8 mouse cellular contexts compared by ENCODE assay signal in the genomic region with DNA sequence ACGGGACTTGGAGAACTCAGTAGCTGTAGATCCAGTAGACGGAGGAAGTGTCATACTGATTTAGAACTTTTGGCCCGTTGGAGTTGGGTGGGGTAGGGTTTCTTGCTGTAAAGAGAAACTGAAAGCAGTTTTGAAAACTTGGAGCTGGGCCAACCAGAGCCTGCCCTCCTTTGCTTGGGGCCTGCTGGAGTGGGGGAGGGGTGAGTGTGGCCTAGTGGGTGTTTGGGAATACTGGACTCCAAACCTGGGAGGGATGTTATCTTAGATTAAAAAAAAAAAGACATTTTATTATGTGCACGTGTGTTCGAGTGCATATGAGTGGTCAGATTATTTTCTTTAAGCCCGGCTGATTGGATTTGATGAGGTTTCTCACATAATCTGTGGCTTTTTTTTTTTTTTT. TPM values are rescaled to one million over a fixed set of nuclear protein-coding genes. Genes with fewer than 3 reads are reported as not detected.
DNase-seq lines count a peak whose midpoint lies in the region; ATAC-seq and TF ChIP-seq lines count a peak whose summit lies in the region.

No protein-coding gene starts in this region.

- no peaks in the 10 kb centered on the region for H3K9me3 ChIP-seq in intestine, embryonic 14.5 days (ENCODE audit: control insufficient read depth, low read length)

- H3K4me3 ChIP-seq in intestine, embryonic 14.5 days (ENCODE audit: low read depth, low read length), result 0 out of 2 replicates have a peak overlapping the region, but pooled peaks have one; percentile 4
- H3K4me3 ChIP-seq in liver, adult 2 months (ENCODE audit: insufficient read depth, low read depth, low read length), result peak overlapping the region; percentile 32; the same call in 1 of the 2 replicates

- peak; percentile 17 for DNase-seq in right cerebral cortex, adult 18-20 months
- no peak for DNase-seq in right cerebral cortex, postnatal 25 days
- DNase-seq in cerebellum, adult 18-20 months, result peak; percentile 68
- DNase-seq in gastrocnemius, postnatal 25 days, result peak; percentile 63
- peak; percentile 76 for DNase-seq in intestine, embryonic 14.5 days (ENCODE audit: low spot score)
- DNase-seq in liver, adult 2 months (ENCODE audit: extremely low read depth, low read depth, low spot score), result peak; percentile 75
- DNase-seq in testis, postnatal 14 days (ENCODE audit: low spot score), result peak; percentile 62

- H3K27ac ChIP-seq in intestine, embryonic 14.5 days (ENCODE audit: low read depth), result peak overlapping the region; percentile 62
- H3K27ac ChIP-seq in liver, adult 2 months (replicated peaks; ENCODE audit: insufficient read depth, low read depth, low read length), result peak overlapping the region; percentile 90

- H3K4me1 ChIP-seq in intestine, embryonic 14.5 days (replicated peaks; ENCODE audit: control insufficient read depth, insufficient read depth, low read length), result peaks cover 29% of the 10 kb centered on the region
- H3K4me1 ChIP-seq in liver, adult 2 months (ENCODE audit: control insufficient read depth, insufficient read depth, low read length), result peaks cover 35% of the 10 kb centered on the region

- TF ChIP-seq POLR2A in liver, adult 2 months (IDR thresholded peaks at IDR 0.05; ENCODE audit: extremely low read depth, insufficient read depth, low read length), result no peak

- no peaks in the 10 kb centered on the region for H3K27me3 ChIP-seq in intestine, embryonic 14.5 days (replicated peaks; ENCODE audit: control insufficient read depth, insufficient read depth, low read length)
- no peaks in the 10 kb centered on the region for H3K27me3 ChIP-seq in liver, adult 2 months (ENCODE audit: control insufficient read depth, insufficient read depth, low read length)

- WGBS in intestine, embryonic 14.5 days, result 28% methylated on average over 6 of the region's 6 CpGs
- WGBS in liver, adult 2 months, result 7% methylated on average over 6 of the region's 6 CpGs

- peak overlapping the region; percentile 40 for H3K4me2 ChIP-seq in intestine, embryonic 14.5 days (ENCODE audit: low read length)

- peaks cover 46% of the 10 kb centered on the region; the same call in 1 of the 2 replicates for H3K79me2 ChIP-seq in liver, adult 2 months (ENCODE audit: control insufficient read depth, insufficient read depth, low read length)

- H3K9ac ChIP-seq in intestine, embryonic 14.5 days (ENCODE audit: low read length), result 0 out of 2 replicates have a peak overlapping the region, but pooled peaks have one; percentile 7
- H3K9ac ChIP-seq in liver, adult 2 months (ENCODE audit: low read depth, low read length), result peak overlapping the region; percentile 74

- no peak for ATAC-seq in intestine, embryonic 14.5 days (replicated peaks; ENCODE audit: low FRiP score, low TSS enrichment, low read depth)
- ATAC-seq in monocyte, adult 5-6 weeks (replicated peaks; ENCODE audit: insufficient number of reproducible peaks, low FRiP score, low TSS enrichment, poor library complexity, severe bottlenecking), result peak; percentile 12

- no peak for TF ChIP-seq CTCF in liver, adult 2 months (IDR thresholded peaks at IDR 0.05; ENCODE audit: low read depth, low read length)

- H3K36me3 ChIP-seq in intestine, embryonic 14.5 days (ENCODE audit: control insufficient read depth, insufficient read depth, low read length), result no peaks in the 10 kb centered on the region
- no peaks in the 10 kb centered on the region for H3K36me3 ChIP-seq in liver, adult 2 months (ENCODE audit: control insufficient read depth, insufficient read depth, low read length)

RNA-seq across cellular contexts. Expression of a gene that starts 3.2 kb away (rescaled TPM):
- total RNA-seq in gastrocnemius, postnatal 25 days (2021), result 10 to 100 TPM; 53.0 to 66.7 TPM
- polyA plus RNA-seq in intestine, embryonic 14.5 days (2014; fragmentation: Nextera tagmentation; extraction: Ambion mirVana), result 5.3 and 7.3 TPM in 2 replicates
- total RNA-seq in liver, adult 2 months (2014; rRNA removed), result 56.0 and 57.4 TPM in 2 replicates
- 14.1 and 15.6 TPM in 2 replicates for polyA plus RNA-seq in liver, adult 2 months (2012; rRNA removed)
- 58.3 to 89.5 TPM (median 71.8 TPM) in 3 replicates for total RNA-seq in monocyte, adult 5-6 weeks (2017)

RNA-seq across cellular contexts. Expression of a gene that starts 30.6 kb away (rescaled TPM):
- total RNA-seq in gastrocnemius, postnatal 25 days (2021), result not detected
- 0.34 and 0.40 TPM in 2 replicates for polyA plus RNA-seq in intestine, embryonic 14.5 days (2014; fragmentation: Nextera tagmentation; extraction: Ambion mirVana)
- 0.09 TPM in 1 of 2 replicates, not detected in the other for total RNA-seq in liver, adult 2 months (2014; rRNA removed)
- not detected in 2 replicates for polyA plus RNA-seq in liver, adult 2 months (2012; rRNA removed)
- total RNA-seq in monocyte, adult 5-6 weeks (2017), result 0.29 TPM in 1 of 3 replicates, not detected in the others
